Comparison of ENCODE assay signal across 8 mouse cellular contexts in genomic region chr8:41573027-41573885, GRCm38 (mm10).
A peak's percentile ranks its signal among the peaks of the same experiment; 100 is the strongest.
DNase-seq lines count a peak whose midpoint lies in the region; ATAC-seq and TF ChIP-seq lines count a peak whose summit lies in the region.

No protein-coding gene starts in this region.

- intact Hi-C loops in heart, postnatal 36 days (cut with DNase I), result no loop called here

- ATAC-seq in monocyte, adult 5-6 weeks (replicated peaks; ENCODE audit: insufficient number of reproducible peaks, low FRiP score, low TSS enrichment, poor library complexity, severe bottlenecking), result no peak

- WGBS in lung, adult 2 months, result 47% methylated on average over 10 of the region's 10 CpGs

- DNase-seq in ES-CJ7 (ENCODE audit: low read depth, low spot score), result peak; percentile 81
- peak; percentile 74 for DNase-seq in adrenal gland, postnatal 14 days
- peak; percentile 76 for DNase-seq in embryo, embryonic 11.5 days (ENCODE audit: low read depth, low spot score)
- peak; percentile 43 to 68 for DNase-seq in heart, postnatal 36 days
- DNase-seq in layer of hippocampus, adult 11-12 months (ENCODE audit: low spot score), result peak; percentile 83
- DNase-seq in lung, adult 2 months, result peak; percentile 40
- peak; percentile 72 for DNase-seq in retina, postnatal 7 days (ENCODE audit: low read depth, low spot score)

- H3K4me1 ChIP-seq in lung, adult 2 months (ENCODE audit: control insufficient read depth, insufficient read depth, low read length), result no peaks in the 10 kb centered on the region

- H3K4me3 ChIP-seq in lung, adult 2 months (replicated peaks; ENCODE audit: extremely low read depth, low read depth, low read length), result no peak overlapping the region

- no peak for TF ChIP-seq POLR2A in lung, adult 2 months (IDR thresholded peaks at IDR 0.05; ENCODE audit: borderline replicate concordance, extremely low read depth, low read depth, low read length)

- TF ChIP-seq CTCF in lung, adult 2 months (IDR thresholded peaks at IDR 0.05; ENCODE audit: insufficient read depth, low read length), result peak; percentile 50
